Mouse (Mus musculus) CH12.LX (cell line): ENCODE results near the gene Bud23.

Experiments
- CTCF ChIP-seq, 2 experiments: IDR thresholded peaks in 1 of 2; conservative IDR thresholded peaks in 1 of 2; 2 replicates each; pipeline ENCODE4 v1.5.1; 2011 to 2012; ENCODE audit warnings: low read depth in 2 of 2, low read length in 2 of 2, improper control_type of control experiment in 1 of 2, inconsistent platforms in 1 of 2, mild to moderate bottlenecking in 1 of 2, moderate library complexity in 1 of 2
- HCFC1 ChIP-seq: IDR thresholded peaks from 2 replicates; pipeline ENCODE4 v1.6.1; 2012; ENCODE audit warnings: low read depth, mild to moderate bottlenecking, inconsistent platforms, low read length, improper control_type of control experiment
- JUND ChIP-seq: conservative IDR thresholded peaks from 2 replicates; pipeline ENCODE4 v1.6.1; 2011; ENCODE audit warnings: low read depth, low read length, improper control_type of control experiment
- MAX ChIP-seq: IDR thresholded peaks from 2 replicates; pipeline ENCODE4 v1.6.1; 2011; ENCODE audit warnings: low read length, improper control_type of control experiment
- MEF2A ChIP-seq: IDR thresholded peaks from 2 replicates; pipeline ENCODE4 v1.6.1; 2014; ENCODE audit warnings: low read depth, mild to moderate bottlenecking, inconsistent platforms, low read length, improper control_type of control experiment, borderline replicate concordance
- MXI1 ChIP-seq: IDR thresholded peaks from 2 replicates; pipeline ENCODE4 v1.6.1; 2011; ENCODE audit warnings: mild to moderate bottlenecking, low read depth, low read length, improper control_type of control experiment
- MYC ChIP-seq: IDR thresholded peaks from 2 replicates; pipeline ENCODE4 v1.6.1; 2011; ENCODE audit warnings: low read depth, mild to moderate bottlenecking, improper control_type of control experiment, low read length
- NELFE ChIP-seq: IDR thresholded peaks from 2 replicates; pipeline ENCODE4 v1.6.1; 2011; ENCODE audit warnings: low read depth, low read length, improper control_type of control experiment
- SMC3 ChIP-seq: IDR thresholded peaks from 2 replicates; pipeline ENCODE4 v1.6.1; 2011; ENCODE audit warnings: low read depth, low read length, improper control_type of control experiment
- TCF12 ChIP-seq: IDR thresholded peaks from 2 replicates; pipeline ENCODE4 v1.6.1; 2014; ENCODE audit warnings: low read depth, mild to moderate bottlenecking, inconsistent platforms, low read length, improper control_type of control experiment
- ZC3H11A ChIP-seq: IDR thresholded peaks from 2 replicates; pipeline ENCODE4 v1.6.1; 2012; ENCODE audit warnings: low read depth, mild to moderate bottlenecking, inconsistent platforms, low read length, improper control_type of control experiment
- ZMIZ1 ChIP-seq: IDR thresholded peaks from 2 replicates; pipeline ENCODE4 v1.6.1; 2012; ENCODE audit warnings: low read depth, mild to moderate bottlenecking, inconsistent platforms, low read length, improper control_type of control experiment

GRCm38 (mm10) chr5:135064382-135064766, 385 bp downstream of the Bud23 start:
- TF ChIP-seq CTCF (conservative IDR thresholded peaks at IDR 0.05 in 1 of 2, IDR thresholded peaks at IDR 0.05 in 1 of 2; ENCODE audit: low read depth in 2 of 2, low read length in 2 of 2) (no peak), JUND (no peak), MXI1 (no peak), MEF2A (no peak), SMC3 (no peak), HCFC1 (no peak), ZC3H11A (no peak), MAX (no peak), ZMIZ1 (no peak), NELFE (no peak), TCF12 (no peak), MYC (no peak)
